Mouse (Mus musculus) forebrain, embryonic 16.5 days (tissue): ENCODE results near the gene Spag16. TPM values are rescaled to one million over a fixed set of nuclear protein-coding genes. Genes with fewer than 3 reads are reported as not detected.
"Not testable (repeated sequence)": the region's sequence is repeated elsewhere in the genome, so short reads cannot be mapped to it uniquely, and the experiment has no call there.

Source experiments
- ATAC-seq: fragments of 200-750 bp; cut with Nextera tagmentation; 2 replicates; pipeline ENCODE4 v1.8.0; 2017; ENCODE audit warnings: mild to moderate bottlenecking, moderate library complexity
- H3K27ac ChIP-seq: fragments of 300-500 bp; sonication (generic); 2 replicates; pipeline ENCODE4 v1.5.1; 2014; ENCODE audit warnings: low read length, control low read depth
- H3K27me3 ChIP-seq: fragments of 300-500 bp; sonication (generic); replicated peaks from 2 replicates; pipeline ENCODE4 v1.6.1; 2014; ENCODE audit warnings: low read length; ENCODE audit not compliant: control insufficient read depth, insufficient read depth
- H3K36me3 ChIP-seq: fragments of 300-500 bp; sonication (generic); 2 replicates; pipeline ENCODE4 v1.6.1; 2014; ENCODE audit not compliant: control insufficient read depth, insufficient read depth
- H3K4me1 ChIP-seq: fragments of 300-500 bp; sonication (generic); replicated peaks from 2 replicates; pipeline ENCODE4 v1.6.1; 2014; ENCODE audit warnings: low read length; ENCODE audit not compliant: control insufficient read depth, insufficient read depth
- H3K4me2 ChIP-seq: fragments of 300-500 bp; sonication (generic); 2 replicates; pipeline ENCODE4 v1.6.1; 2014; ENCODE audit warnings: mild to moderate bottlenecking, low read length, control low read depth
- H3K4me3 ChIP-seq: fragments of 300-500 bp; sonication (generic); replicated peaks from 2 replicates; pipeline ENCODE4 v1.5.1; 2014; ENCODE audit warnings: mild to moderate bottlenecking, low read length, control low read depth
- H3K9ac ChIP-seq: fragments of 300-500 bp; sonication (generic); replicated peaks from 2 replicates; pipeline ENCODE4 v1.6.1; 2014; ENCODE audit warnings: low read depth, low read length, control low read depth
- H3K9me3 ChIP-seq: fragments of 300-500 bp; sonication (generic); 2 replicates; pipeline ENCODE4 v1.6.1; 2016; ENCODE audit warnings: low read length; ENCODE audit not compliant: control insufficient read depth
- WGBS: fragments of 180-500 bp; shearing (Covaris S2); extraction: QIAGEN DNeasy Blood & Tissue Kit; methylation state at CpG from one replicate; pipeline ENCODE4 v1.1.7; 2014; 5-methylcytosine and 5-hydroxymethylcytosine counted together
- polyA plus RNA-seq: library from polyadenylated mRNA; unstranded; fragments of >200 nt; fragmentation: Nextera tagmentation; extraction: Ambion mirVana; gene quantifications from 2 replicates; pipeline ENCODE4 v1.2.1, GENCODE M21; 2015

Spag16 gene
- polyA plus RNA-seq = 1.1 and 1.2 TPM in 2 replicates

- Histone ChIP-seq H3K27ac (no peak within 1 kb of the TSS), H3K9ac (peak within 1 kb of the TSS; percentile 20; the same call in 1 of the 2 replicates), H3K4me1 (peaks cover 4% of the 10 kb centered on the region), H3K27me3 (no peaks in the 10 kb centered on the region), H3K36me3 (no peaks in the 10 kb centered on the region), H3K4me3 (peak within 1 kb of the TSS; percentile 52), H3K9me3 (no peaks in the 10 kb centered on the region), H3K4me2 (peak within 1 kb of the TSS; percentile 76)
- whole genome bisulfite sequencing = 8% methylated on average over 38 of the region's 38 CpGs
- peak; percentile 93 for ATAC-seq
Measured at GRCm38 (mm10) chr1:69826806-69827703, at the start of gene Spag16. Spag16 (plus strand) TSS chr1:69826970.

GRCm38 (mm10) chr1:69785129-69785528, 41.6 kb upstream of the Spag16 start:
- H3K27ac ChIP-seq = no peak overlapping the region
- H3K4me1 ChIP-seq = no peaks in the 10 kb centered on the region
- H3K9me3 ChIP-seq = no peaks in the 10 kb centered on the region
- 8% methylated on average over 6 of the region's 6 CpGs for WGBS
- H3K4me3 ChIP-seq = no peak overlapping the region
- ATAC-seq = no peak
- no peak overlapping the region for H3K4me2 ChIP-seq
- no peaks in the 10 kb centered on the region for H3K27me3 ChIP-seq
- H3K36me3 ChIP-seq = no peaks in the 10 kb centered on the region
- H3K9ac ChIP-seq = no peak overlapping the region

- ATAC-seq = no peak
- no peak overlapping the region for H3K27ac ChIP-seq
- H3K4me3 ChIP-seq = no peak overlapping the region
- H3K9ac ChIP-seq = no peak overlapping the region
- no peaks in the 10 kb centered on the region for H3K9me3 ChIP-seq
- peaks cover 6% of the 10 kb centered on the region; the same call in 1 of the 2 replicates for H3K4me1 ChIP-seq
- H3K4me2 ChIP-seq = no peak overlapping the region
- H3K27me3 ChIP-seq = no peaks in the 10 kb centered on the region
- WGBS = 70% methylated on average over 6 of the region's 6 CpGs
- no peaks in the 10 kb centered on the region for H3K36me3 ChIP-seq
Measured at GRCm38 (mm10) chr1:69786716-69787115, 40.1 kb upstream of the Spag16 start.

- ATAC-seq = no peak
- 85% methylated on average over 12 of the region's 12 CpGs for WGBS
Measured at GRCm38 (mm10) chr1:69787379-69787778, 39.4 kb upstream of the Spag16 start.

GRCm38 (mm10) chr1:69790337-69791250, 36.2 kb upstream of the Spag16 start:
- no peaks in the 10 kb centered on the region for H3K27me3 ChIP-seq
- peaks cover 6% of the 10 kb centered on the region; the same call in 1 of the 2 replicates for H3K4me1 ChIP-seq
- ATAC-seq = peak; percentile 87
- H3K9ac ChIP-seq = peak overlapping the region; percentile 45
- H3K4me3 ChIP-seq = peak overlapping the region; percentile 43
- peak overlapping the region; percentile 8; the same call in 1 of the 2 replicates for H3K27ac ChIP-seq
- H3K4me2 ChIP-seq = peak overlapping the region; percentile 58
- 13% methylated on average over 28 of the region's 28 CpGs for WGBS
- no peaks in the 10 kb centered on the region for H3K9me3 ChIP-seq
- no peaks in the 10 kb centered on the region for H3K36me3 ChIP-seq

More at GRCm38 (mm10) chr1:69787379-69787778, 39.4 kb upstream of the Spag16 start:
- H3K4me3 ChIP-seq = no peak overlapping the region
- H3K27me3 ChIP-seq = no peaks in the 10 kb centered on the region
- no peaks in the 10 kb centered on the region for H3K9me3 ChIP-seq
- H3K4me2 ChIP-seq = no peak overlapping the region
- no peak overlapping the region for H3K27ac ChIP-seq
- peaks cover 6% of the 10 kb centered on the region; the same call in 1 of the 2 replicates for H3K4me1 ChIP-seq
- no peaks in the 10 kb centered on the region for H3K36me3 ChIP-seq
- H3K9ac ChIP-seq = no peak overlapping the region

- Histone ChIP-seq H3K36me3 (no peaks in the 10 kb centered on the region), H3K9me3 (no peaks in the 10 kb centered on the region), H3K9ac (no peak overlapping the region), H3K4me3 (no peak overlapping the region), H3K27me3 (no peaks in the 10 kb centered on the region), H3K4me2 (no peak overlapping the region), H3K27ac (no peak overlapping the region), H3K4me1 (no peaks in the 10 kb centered on the region)
- no peak for ATAC-seq
- 86% methylated on average over 7 of the region's 7 CpGs for WGBS
Measured at GRCm38 (mm10) chr1:69798948-69799565, 27.7 kb upstream of the Spag16 start.

GRCm38 (mm10) chr1:69810161-69810560, 16.6 kb upstream of the Spag16 start:
- H3K4me1 ChIP-seq = no peaks in the 10 kb centered on the region
- no peak overlapping the region for H3K27ac ChIP-seq
- no peaks in the 10 kb centered on the region for H3K9me3 ChIP-seq
- H3K4me3 ChIP-seq = no peak overlapping the region
- H3K9ac ChIP-seq = no peak overlapping the region
- no peaks in the 10 kb centered on the region for H3K36me3 ChIP-seq
- no peak overlapping the region for H3K4me2 ChIP-seq
- no peaks in the 10 kb centered on the region for H3K27me3 ChIP-seq
- 84% methylated on average over 2 of the region's 2 CpGs for WGBS
- no peak for ATAC-seq

- H3K4me1 ChIP-seq, H3K9me3 ChIP-seq, H3K27me3 ChIP-seq, H3K4me2 ChIP-seq, ATAC-seq, H3K36me3 ChIP-seq, H3K9ac ChIP-seq, H3K4me3 ChIP-seq, H3K27ac ChIP-seq: not testable (repeated sequence)
- 86% methylated on average over 5 of the region's 5 CpGs for WGBS
Measured at GRCm38 (mm10) chr1:69825635-69826034, 1.1 kb upstream of the Spag16 start.
